Mouse (Mus musculus): Measurements from ENCODE around the gene 2210407C18Rik.

- TF ChIP-seq GATA1 (IDR thresholded peaks at IDR 0.05; ENCODE audit: borderline replicate concordance, low read length) (no peak), FLI1 (IDR thresholded peaks at IDR 0.05; ENCODE audit: low read length) (no peak)
Measured at GRCm38 (mm10) chr11:58630401-58630800, 14.5 kb upstream of the 2210407C18Rik start, which contains the start of gene Olfr323.
